Mouse (Mus musculus) v-Abl transformed pro-B cells (cell line): ENCODE measurements at regions not wholly inside any gene's neighbourhood (a gene's known extent, or its start where the extent isn't known, plus 50 kb on each side); places are given as distances from the start of the nearest gene placed in this dataset.

Source experiments
- in situ Hi-C, 2 experiments: fragments of 400-800 bp; cut with MboI; formaldehyde crosslinking; loops; one replicate each; pipeline ENCODE4 v1.15.1; 2025; ENCODE audit not compliant: unreplicated experiment in 2 of 2

GRCm38 (mm10) chr10:67673450-67673849 is 124.7 kb upstream of the Ado start:
- in situ Hi-C loops: no loop called here

- in situ Hi-C loops: no loop called here
Measured at GRCm38 (mm10) chr10:67672281-67672680, 123.5 kb upstream of the Ado start.

- in situ Hi-C loops: no loop called here
Measured at GRCm38 (mm10) chr10:67669066-67669465, 120.3 kb upstream of the Ado start.

- in situ Hi-C loops: no loop called here
Measured at GRCm38 (mm10) chr10:67663028-67663427, 114.3 kb upstream of the Ado start.

- in situ Hi-C loops: no loop called here
Measured at GRCm38 (mm10) chr10:67661666-67662065, 112.9 kb upstream of the Ado start.

- in situ Hi-C loops: no loop called here
Measured at GRCm38 (mm10) chr10:67658005-67658545, 109.3 kb upstream of the Ado start.

GRCm38 (mm10) chr10:67657305-67657704 is 108.5 kb upstream of the Ado start:
- in situ Hi-C loops: no loop called here

GRCm38 (mm10) chr10:67654518-67654917 is 105.8 kb upstream of the Ado start:
- in situ Hi-C loops: no loop called here

- in situ Hi-C loops: no loop called here
Measured at GRCm38 (mm10) chr10:67652300-67652699, 103.5 kb upstream of the Ado start.

GRCm38 (mm10) chr10:67651386-67651785 is 102.6 kb upstream of the Ado start:
- in situ Hi-C loops: no loop called here

- in situ Hi-C loops: no loop called here
Measured at GRCm38 (mm10) chr10:67647777-67648727, 99.3 kb upstream of the Ado start.

- in situ Hi-C loops: no loop called here
Measured at GRCm38 (mm10) chr10:67646659-67647559, 98.2 kb upstream of the Ado start.

GRCm38 (mm10) chr10:67645821-67646220 is 97.1 kb upstream of the Ado start:
- in situ Hi-C loops: no loop called here

GRCm38 (mm10) chr10:67644280-67644679 is 95.5 kb upstream of the Ado start:
- in situ Hi-C loops: no loop called here

GRCm38 (mm10) chr10:67643685-67644084 is 94.9 kb upstream of the Ado start:
- in situ Hi-C loops: no loop called here

GRCm38 (mm10) chr10:67637339-67637738 is 88.6 kb upstream of the Ado start:
- in situ Hi-C loops: no loop called here

- in situ Hi-C loops: no loop called here
Measured at GRCm38 (mm10) chr10:67636569-67636968, 87.8 kb upstream of the Ado start.

- in situ Hi-C loops: no loop called here
Measured at GRCm38 (mm10) chr10:67634795-67635194, 86.0 kb upstream of the Ado start.

GRCm38 (mm10) chr10:67633063-67633462 is 84.3 kb upstream of the Ado start:
- in situ Hi-C loops: no loop called here

GRCm38 (mm10) chr10:67623338-67623737 is 74.6 kb upstream of the Ado start:
- in situ Hi-C loops: no loop called here

GRCm38 (mm10) chr10:67620018-67620417 is 71.3 kb upstream of the Ado start:
- in situ Hi-C loops: no loop called here
